Mouse (Mus musculus) T-helper 1 cell (primary cell): ENCODE results near the gene Sema4a.
"Not testable (repeated sequence)": the region's sequence is repeated elsewhere in the genome, so short reads cannot be mapped to it uniquely, and the experiment has no call there.

Experiments
- in situ Hi-C: fragments of 300-600 bp; cut with MboI, MseI; formaldehyde crosslinking; loops from one replicate; pipeline ENCODE4 v1.15.1; 2025; ENCODE audit warnings: high pct_unique_total_duplicates

The Sema4a gene

GRCm38 (mm10) chr3:88435515-88435914 lies 25.5 kb downstream of the Sema4a start:
- in situ Hi-C loops, result no loop called here

- in situ Hi-C loops, result not testable (repeated sequence)
Measured at GRCm38 (mm10) chr3:88428639-88429038, 32.3 kb downstream of the Sema4a start.

- in situ Hi-C loops, result no loop called here
Measured at GRCm38 (mm10) chr3:88427342-88427905, 33.6 kb downstream of the Sema4a start.

- in situ Hi-C loops, result no loop called here
Measured at GRCm38 (mm10) chr3:88425708-88426420, 35.1 kb downstream of the Sema4a start.

- in situ Hi-C loops, result no loop called here
Measured at GRCm38 (mm10) chr3:88425330-88425689, 35.7 kb downstream of the Sema4a start.

- in situ Hi-C loops, result no loop called here
Measured at GRCm38 (mm10) chr3:88424605-88425329, 36.2 kb downstream of the Sema4a start, which contains the start of gene Slc25a44. Gene Slc25a44, minus strand, starts transcription at chr3:88425139.

- in situ Hi-C loops, result no loop called here
Measured at GRCm38 (mm10) chr3:88422020-88422720, 38.8 kb downstream of the Sema4a start.

- in situ Hi-C loops, result no loop called here
Measured at GRCm38 (mm10) chr3:88420771-88421170, 40.2 kb downstream of the Sema4a start.

- in situ Hi-C loops, result no loop called here
Measured at GRCm38 (mm10) chr3:88418016-88418415, 43.0 kb downstream of the Sema4a start.

GRCm38 (mm10) chr3:88415668-88416067 lies 45.3 kb downstream of the Sema4a start:
- in situ Hi-C loops, result no loop called here

GRCm38 (mm10) chr3:88412636-88413035 lies 48.3 kb downstream of the Sema4a start:
- in situ Hi-C loops, result no loop called here

GRCm38 (mm10) chr3:88411681-88412080 lies 49.3 kb downstream of the Sema4a start:
- in situ Hi-C loops, result no loop called here

GRCm38 (mm10) chr3:88410645-88411031 lies 50.3 kb downstream of the Sema4a start:
- in situ Hi-C loops, result no loop called here

- in situ Hi-C loops, result loop anchor here (5.0 kb wide), 1 partner anchor 62 kb away; no protein-coding TSS in a partner anchor
Measured at GRCm38 (mm10) chr3:88409741-88410644, 51.0 kb downstream of the Sema4a start, which contains the start of gene Pmf1. Gene Pmf1, minus strand, starts transcription at chr3:88410331.

GRCm38 (mm10) chr3:88408953-88409352 lies 52.0 kb downstream of the Sema4a start:
- in situ Hi-C loops, result loop anchor here (5.0 kb wide), 1 partner anchor 63 kb away; no protein-coding TSS in a partner anchor

- in situ Hi-C loops, result loop anchor here (5.0 kb wide), 1 partner anchor 65 kb away; no protein-coding TSS in a partner anchor
Measured at GRCm38 (mm10) chr3:88407529-88407928, 53.5 kb downstream of the Sema4a start.

- in situ Hi-C loops, result loop anchor here (5.0 kb wide), 1 partner anchor 65 kb away; no protein-coding TSS in a partner anchor
Measured at GRCm38 (mm10) chr3:88407090-88407489, 53.9 kb downstream of the Sema4a start.

- in situ Hi-C loops, result no loop called here
Measured at GRCm38 (mm10) chr3:88403522-88404230, 57.3 kb downstream of the Sema4a start.

- in situ Hi-C loops, result loop anchor here (5.0 kb wide), 1 partner anchor 254 kb away; the partner anchor contains the start of gene Rxfp4
Measured at GRCm38 (mm10) chr3:88398666-88399065, 62.3 kb downstream of the Sema4a start.

GRCm38 (mm10) chr3:88395742-88396141 lies 65.2 kb downstream of the Sema4a start:
- in situ Hi-C loops, result loop anchor here (5.0 kb wide), 1 partner anchor 257 kb away; the partner anchor contains the start of gene Rxfp4
